Mouse (Mus musculus) forebrain, postnatal 0 days (tissue): Measurements from ENCODE around the gene Rpl14. TPM values are rescaled to one million over a fixed set of nuclear protein-coding genes. Genes with fewer than 3 reads are reported as not detected.

ENCODE experiments used
- ATAC-seq: fragments of 200-750 bp; cut with Nextera tagmentation; 2 replicates; pipeline ENCODE4 v1.8.0; 2017; ENCODE audit warnings: mild to moderate bottlenecking, moderate library complexity
- DNase-seq: peaks from one replicate; pipeline ENCODE4 v3.0.0-alpha.2; 2015
- H3K27ac ChIP-seq: fragments of 300-500 bp; sonication (generic); 2 replicates; pipeline ENCODE4 v1.5.1; 2014; ENCODE audit warnings: low read depth, mild to moderate bottlenecking, antibody characterized with exemption, low read length, moderate library complexity, mixed read lengths
- H3K27me3 ChIP-seq: fragments of 300-500 bp; sonication (generic); 2 replicates; pipeline ENCODE4 v1.6.1; 2014; ENCODE audit warnings: mild to moderate bottlenecking, low read length, mixed read lengths; ENCODE audit not compliant: insufficient read depth
- H3K36me3 ChIP-seq: fragments of 300-500 bp; sonication (generic); 2 replicates; pipeline ENCODE4 v1.6.1; 2014; ENCODE audit warnings: mild to moderate bottlenecking, moderate library complexity; ENCODE audit not compliant: insufficient read depth
- H3K4me1 ChIP-seq: fragments of 300-500 bp; sonication (generic); 2 replicates; pipeline ENCODE4 v1.6.1; 2014; ENCODE audit warnings: antibody characterized with exemption; ENCODE audit not compliant: insufficient read depth
- H3K4me2 ChIP-seq: fragments of 300-500 bp; sonication (generic); 2 replicates; pipeline ENCODE4 v1.6.1; 2014; ENCODE audit warnings: low read depth, mild to moderate bottlenecking, moderate library complexity
- H3K4me3 ChIP-seq: fragments of 300-500 bp; sonication (generic); 2 replicates; pipeline ENCODE4 v1.5.1; 2014; ENCODE audit warnings: low read depth, low read length, mixed read lengths
- H3K9ac ChIP-seq: fragments of 300-500 bp; sonication (generic); 2 replicates; pipeline ENCODE4 v1.6.1; 2014; ENCODE audit warnings: mild to moderate bottlenecking
- H3K9me3 ChIP-seq: fragments of 300-500 bp; sonication (generic); 2 replicates; pipeline ENCODE4 v1.6.1; 2016; ENCODE audit warnings: low read length
- CTCF ChIP-seq: sonication (generic); IDR thresholded peaks from 2 replicates; pipeline ENCODE4 v1.5.1; 2016; ENCODE audit warnings: antibody characterized with exemption, control low read depth, low read depth
- WGBS: fragments of 180-500 bp; shearing (Covaris S2); extraction: QIAGEN DNeasy Blood & Tissue Kit; methylation state at CpG from one replicate; pipeline ENCODE4 v1.1.7; 2014; 5-methylcytosine and 5-hydroxymethylcytosine counted together
- polyA plus RNA-seq: library from polyadenylated mRNA; unstranded; fragments of >200 nt; fragmentation: Nextera tagmentation; extraction: Ambion mirVana; gene quantifications from 2 replicates; pipeline ENCODE4 v1.2.1, GENCODE M21; 2015
- total RNA-seq: library from RNA; depleted of rRNA; stranded (reverse); fragments of >200 nt; gene quantifications from 2 replicates; pipeline ENCODE4 v1.2.3, GENCODE M21; 2014; rRNA removed

Rpl14 gene
- total and polyA plus RNA-seq, 2 experiments from 2014 or later = 449 to 491 TPM

DNA sequence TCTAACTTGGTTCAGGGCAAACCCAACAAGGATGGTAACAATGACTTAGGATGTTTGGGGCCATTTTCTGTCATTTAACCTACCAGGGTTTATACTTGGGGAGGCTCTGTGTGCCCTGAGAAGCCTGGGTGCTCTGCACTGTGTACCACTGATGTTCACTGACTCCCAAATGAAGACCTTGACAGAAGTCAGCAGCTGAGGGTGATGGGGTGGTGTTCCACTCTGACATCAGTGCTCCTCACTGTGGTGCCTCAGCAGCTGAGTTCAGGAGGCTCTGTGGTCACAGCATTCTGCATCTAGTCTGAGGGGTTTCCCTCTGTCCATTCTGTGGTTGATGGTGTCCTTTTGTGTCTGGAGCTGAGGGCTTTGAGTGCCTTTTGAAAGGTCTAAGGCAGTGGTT lies 39.8 kb downstream of the Rpl14 start:
- Histone ChIP-seq H3K27ac (no peak overlapping the region), H3K36me3 (no peaks in the 10 kb centered on the region), H3K27me3 (no peaks in the 10 kb centered on the region), H3K4me1 (no peaks in the 10 kb centered on the region), H3K4me2 (no peak overlapping the region), H3K9me3 (peaks cover 5% of the 10 kb centered on the region; the same call in 1 of the 2 replicates), H3K9ac (no peak overlapping the region), H3K4me3 (no peak overlapping the region)
- no peak for TF ChIP-seq CTCF
- DNase-seq (no peak), ATAC-seq (no peak)

DNA sequence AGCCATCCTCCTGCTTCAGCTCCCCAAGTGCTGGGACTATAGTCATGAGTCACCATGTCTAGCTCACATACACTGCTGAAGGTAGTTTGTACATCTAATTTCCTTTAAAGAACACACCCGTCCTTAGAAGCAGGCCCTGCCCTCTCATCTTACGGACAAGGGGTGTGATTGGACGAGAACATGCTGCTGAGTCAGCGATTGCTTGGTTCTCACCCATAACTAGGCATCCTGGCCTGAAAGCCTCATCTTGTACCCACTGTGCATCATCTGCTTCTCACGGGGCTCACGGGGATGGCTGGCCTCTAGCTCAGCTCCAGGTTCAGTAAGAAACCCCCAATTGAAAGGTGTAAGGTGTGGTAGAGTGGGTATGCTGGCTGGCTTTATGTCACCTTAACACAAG lies 42.8 kb downstream of the Rpl14 start:
- H3K9ac ChIP-seq = no peak overlapping the region
- no peak overlapping the region for H3K4me3 ChIP-seq
- ATAC-seq = no peak
- 94% methylated on average over 6 of the region's 6 CpGs for WGBS
- H3K27ac ChIP-seq = no peak overlapping the region
- DNase-seq = no peak
- no peaks in the 10 kb centered on the region for H3K27me3 ChIP-seq
- no peak for TF ChIP-seq CTCF
- no peaks in the 10 kb centered on the region for H3K36me3 ChIP-seq
- H3K9me3 ChIP-seq = no peaks in the 10 kb centered on the region
- H3K4me1 ChIP-seq = no peaks in the 10 kb centered on the region
- no peak overlapping the region for H3K4me2 ChIP-seq

DNA sequence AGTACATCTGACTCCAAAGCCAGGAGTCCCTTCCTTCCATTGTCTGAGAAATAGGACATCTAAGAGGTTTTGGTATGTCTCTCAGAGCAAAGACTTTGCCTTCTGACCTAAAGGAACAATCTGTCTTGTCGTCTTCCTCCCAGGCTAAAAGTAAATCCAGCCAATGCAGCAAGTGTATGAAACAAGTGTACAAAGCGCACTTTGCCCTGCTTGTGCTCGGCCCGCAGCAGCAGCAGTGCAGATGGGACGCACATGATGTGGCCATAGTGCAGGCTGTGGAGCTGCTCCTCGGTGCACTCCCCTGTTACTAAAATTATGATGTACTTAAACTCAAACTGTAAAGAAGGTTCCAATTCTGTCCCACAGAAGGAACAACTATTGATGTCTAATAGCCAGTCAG lies 46.9 kb downstream of the Rpl14 start:
- DNase-seq = no peak
- Histone ChIP-seq H3K27ac (no peak overlapping the region), H3K4me1 (peaks cover 12% of the 10 kb centered on the region; the same call in 1 of the 2 replicates), H3K4me3 (no peak overlapping the region), H3K9me3 (peaks cover 10% of the 10 kb centered on the region; the same call in 1 of the 2 replicates), H3K27me3 (no peaks in the 10 kb centered on the region), H3K36me3 (no peaks in the 10 kb centered on the region), H3K4me2 (no peak overlapping the region), H3K9ac (no peak overlapping the region)
- 75% methylated on average over 6 of the region's 6 CpGs for WGBS
- TF ChIP-seq CTCF = no peak
- ATAC-seq = no peak

DNA sequence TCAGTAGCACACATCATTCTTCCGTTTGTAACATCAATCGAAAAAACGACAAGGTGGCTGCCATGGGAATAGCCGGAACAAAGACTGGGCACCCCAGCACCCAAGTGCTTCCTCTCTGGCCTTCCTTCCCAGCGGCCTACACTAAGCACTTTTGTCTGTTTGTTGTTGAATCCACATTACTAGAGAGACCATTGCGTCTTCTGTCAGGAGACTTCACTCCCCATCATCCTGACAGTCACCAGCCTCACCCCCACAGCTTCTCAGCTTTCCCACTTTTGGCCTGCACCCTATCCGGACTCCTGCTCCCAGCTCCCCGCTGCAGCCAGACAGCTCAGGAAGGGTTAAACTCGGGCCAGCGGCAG lies 48.1 kb downstream of the Rpl14 start:
- ATAC-seq = peak; percentile 18
- WGBS = 2% methylated on average over 10 of the region's 10 CpGs
- DNase-seq = no peak
- Histone ChIP-seq H3K4me2 (peak overlapping the region; percentile 43), H3K27me3 (no peaks in the 10 kb centered on the region), H3K4me3 (peak overlapping the region; percentile 11; the same call in 1 of the 2 replicates), H3K27ac (peak overlapping the region; percentile 47), H3K9ac (peak overlapping the region; percentile 51; the same call in 1 of the 2 replicates), H3K9me3 (peaks cover 22% of the 10 kb centered on the region; the same call in 1 of the 2 replicates), H3K4me1 (peaks cover 12% of the 10 kb centered on the region; the same call in 1 of the 2 replicates), H3K36me3 (no peaks in the 10 kb centered on the region)
- TF ChIP-seq CTCF = no peak

DNA sequence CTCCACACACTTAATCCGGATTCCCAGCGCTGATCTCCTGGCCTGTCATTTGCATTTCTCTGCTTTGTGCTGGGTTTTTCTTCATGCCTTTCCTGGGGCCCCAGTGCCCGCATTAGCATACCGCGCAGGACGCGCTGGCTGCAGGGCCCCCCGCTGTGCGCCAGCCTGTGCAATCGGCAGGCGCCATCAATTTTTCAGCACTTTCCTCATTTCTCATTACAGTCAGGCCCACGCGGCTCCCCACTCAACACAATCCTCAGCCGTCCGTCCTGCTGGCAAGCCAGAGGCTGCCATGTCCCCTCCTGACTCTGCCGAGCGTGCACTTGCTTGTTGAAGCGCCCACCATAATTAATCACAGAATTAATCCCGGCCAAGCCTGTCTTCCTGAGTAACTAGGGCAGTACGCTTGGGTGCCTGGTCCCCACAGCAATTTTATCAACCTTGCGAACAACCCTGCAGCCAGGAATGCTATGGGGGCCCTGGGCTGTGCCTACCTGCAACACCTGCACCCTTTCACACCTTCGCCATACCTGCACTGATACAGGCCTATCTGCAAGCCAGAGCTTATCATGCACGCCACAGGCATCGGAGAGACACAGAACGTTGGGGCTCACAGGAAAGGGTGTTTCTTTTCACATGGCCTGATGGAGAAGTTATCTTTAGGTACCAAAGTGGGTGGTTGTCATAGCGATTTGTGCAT lies 48.6 kb downstream of the Rpl14 start:
- peak overlapping the region; percentile 51 for H3K9ac ChIP-seq
- H3K4me3 ChIP-seq = peak overlapping the region; percentile 11; the same call in 1 of the 2 replicates
- H3K4me1 ChIP-seq = peaks cover 12% of the 10 kb centered on the region; the same call in 1 of the 2 replicates
- WGBS = 5% methylated on average over 26 of the region's 26 CpGs
- H3K27me3 ChIP-seq = no peaks in the 10 kb centered on the region
- peak; percentile 76 for DNase-seq
- no peak for TF ChIP-seq CTCF
- H3K36me3 ChIP-seq = no peaks in the 10 kb centered on the region
- H3K4me2 ChIP-seq = peak overlapping the region; percentile 43
- peak; percentile 85 for ATAC-seq
- peaks cover 27% of the 10 kb centered on the region; the same call in 1 of the 2 replicates for H3K9me3 ChIP-seq
- peak overlapping the region; percentile 47 for H3K27ac ChIP-seq

DNA sequence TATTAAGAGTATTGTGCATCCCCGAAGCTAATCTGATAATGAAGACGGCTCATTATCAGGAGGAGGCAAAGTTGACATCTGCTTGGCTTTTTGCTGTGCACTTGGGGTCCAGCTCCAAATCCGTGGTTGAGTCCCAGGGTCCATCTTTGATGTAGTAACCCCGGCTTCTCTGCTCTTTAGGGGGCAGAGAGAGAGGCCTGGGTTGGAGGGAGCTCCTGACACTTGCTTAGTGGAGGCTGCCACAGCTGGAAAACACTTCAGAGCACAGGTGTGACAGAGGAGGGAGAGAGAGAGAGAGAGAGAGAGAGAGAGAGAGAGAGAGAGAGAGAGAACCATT lies 49.1 kb downstream of the Rpl14 start:
- 6% methylated on average over 4 of the region's 4 CpGs for WGBS
- TF ChIP-seq CTCF = no peak
- H3K27me3 ChIP-seq = no peaks in the 10 kb centered on the region
- H3K9me3 ChIP-seq = peaks cover 27% of the 10 kb centered on the region; the same call in 1 of the 2 replicates
- H3K4me3 ChIP-seq = no peak overlapping the region
- no peak overlapping the region for H3K9ac ChIP-seq
- H3K27ac ChIP-seq = no peak overlapping the region; the same call in 1 of the 2 replicates
- no peak overlapping the region for H3K4me2 ChIP-seq
- ATAC-seq = peak; percentile 10; the same call in 1 of the 2 replicates
- no peaks in the 10 kb centered on the region for H3K36me3 ChIP-seq
- H3K4me1 ChIP-seq = peaks cover 12% of the 10 kb centered on the region; the same call in 1 of the 2 replicates
- DNase-seq = no peak

Other genes with a start within 250 kb of the Rpl14 start
- 128 and 168 TPM in 2 replicates for gene Eif1b, start 79.2 kb upstream of the Rpl14 start, total RNA-seq
- 507 and 639 TPM in 2 replicates for gene Eif1b, start 79.2 kb upstream of the Rpl14 start, polyA plus RNA-seq
- gene Entpd3, start 31.6 kb upstream of the Rpl14 start, total RNA-seq = 3.6 and 5.5 TPM in 2 replicates
- gene Entpd3, start 31.6 kb upstream of the Rpl14 start, polyA plus RNA-seq = 3.6 and 3.7 TPM in 2 replicates